Mouse (Mus musculus) cortical plate, adult 2 months (tissue): ENCODE results near the gene Mtap.

Experiments used
- CTCF ChIP-seq: fragments of 200-500 bp; IDR thresholded peaks from 2 replicates; pipeline ENCODE4 v1.5.1; 2011; ENCODE audit warnings: mild to moderate bottlenecking, control low read depth, low read length; ENCODE audit not compliant: insufficient read depth; ENCODE audit errors: extremely low read depth
- POLR2A ChIP-seq: fragments of 200-500 bp; IDR thresholded peaks from 2 replicates; pipeline ENCODE4 v1.6.1; 2011; ENCODE audit warnings: mild to moderate bottlenecking, low read length, control low read depth; ENCODE audit not compliant: insufficient read depth; ENCODE audit errors: extremely low read depth

DNA sequence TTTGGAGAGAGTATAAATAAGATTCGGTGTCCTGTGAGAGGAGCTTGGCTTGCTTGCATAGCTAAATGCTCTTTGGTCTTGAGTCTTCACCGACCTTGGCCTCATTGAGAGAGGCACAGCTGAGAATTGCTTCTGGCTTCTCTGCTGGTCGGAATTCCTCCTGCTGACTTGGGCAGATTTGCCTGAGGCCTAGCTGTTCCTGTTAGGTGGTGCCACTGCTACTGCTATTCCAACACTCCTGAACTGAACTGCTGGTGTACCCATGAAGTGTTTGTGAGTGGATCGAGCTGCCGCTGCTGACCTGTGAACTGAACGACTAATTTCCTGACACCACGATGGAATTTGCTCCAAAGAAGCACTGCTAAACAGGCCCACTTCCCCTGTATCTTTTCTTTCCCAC lies 73.4 kb downstream of the Mtap start:
- TF ChIP-seq POLR2A: no peak
- no peak for TF ChIP-seq CTCF
